Mouse (Mus musculus) stomach, postnatal 0 days (tissue): ENCODE results near the gene Snd1.

Experiments
- CTCF ChIP-seq: IDR thresholded peaks from 2 replicates; pipeline ENCODE4 v1.5.1; 2016; ENCODE audit warnings: antibody characterized with exemption, low read depth, mild to moderate bottlenecking, moderate library complexity
- EP300 ChIP-seq: optimal IDR thresholded peaks from 2 replicates; pipeline ENCODE3; 2016; ENCODE audit warnings: antibody characterized with exemption

DNA sequence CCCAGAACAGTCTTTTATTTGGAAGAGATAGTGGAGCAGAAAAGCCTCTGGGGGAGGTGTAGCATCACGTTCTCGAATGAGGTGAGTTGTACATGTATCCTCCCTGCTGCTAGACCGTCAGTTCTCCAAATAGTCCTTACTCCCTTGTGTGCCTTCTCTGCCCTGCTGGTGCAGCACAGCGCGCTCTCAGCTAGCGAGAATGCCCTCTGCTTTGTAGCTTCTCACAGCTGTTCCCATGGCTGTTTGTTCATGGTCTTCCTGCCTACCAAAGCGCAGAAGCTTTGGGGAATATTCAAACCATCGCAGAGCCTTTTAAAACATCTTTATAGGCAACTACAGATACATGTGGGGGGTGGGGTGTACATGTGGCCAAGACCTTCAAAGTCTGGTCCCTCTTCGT is 374.0 kb downstream of the Snd1 start:
- TF ChIP-seq EP300 (no peak), CTCF (no peak)
